Mouse (Mus musculus) neural tube, embryonic 15.5 days (tissue): ENCODE data around the gene Olfr1511. TPM values are rescaled to one million over a fixed set of nuclear protein-coding genes. Genes with fewer than 3 reads are reported as not detected.
"Not testable (repeated sequence)": the region's sequence is repeated elsewhere in the genome, so short reads cannot be mapped to it uniquely, and the experiment has no call there.

Source experiments
- ATAC-seq: fragments of 200-750 bp; cut with Nextera tagmentation; 2 replicates; pipeline ENCODE4 v1.8.0; 2017; ENCODE audit warnings: mild to moderate bottlenecking, moderate TSS enrichment, moderate library complexity; ENCODE audit not compliant: low FRiP score
- H3K27ac ChIP-seq: fragments of 300-500 bp; sonication (generic); replicated peaks from 2 replicates; pipeline ENCODE4 v1.5.1; 2015; ENCODE audit warnings: mild to moderate bottlenecking, inconsistent platforms
- H3K27me3 ChIP-seq: fragments of 300-500 bp; sonication (generic); replicated peaks from 2 replicates; pipeline ENCODE4 v1.6.1; 2015; ENCODE audit warnings: inconsistent platforms
- H3K36me3 ChIP-seq: fragments of 300-500 bp; sonication (generic); 2 replicates; pipeline ENCODE4 v1.6.1; 2015; ENCODE audit warnings: inconsistent platforms
- H3K4me1 ChIP-seq: fragments of 300-500 bp; sonication (generic); 2 replicates; pipeline ENCODE4 v1.6.1; 2015; ENCODE audit warnings: inconsistent platforms
- H3K4me2 ChIP-seq: fragments of 300-500 bp; sonication (generic); 2 replicates; pipeline ENCODE4 v1.6.1; 2015; ENCODE audit warnings: inconsistent platforms, mild to moderate bottlenecking, moderate library complexity
- H3K4me3 ChIP-seq: fragments of 300-500 bp; sonication (generic); replicated peaks from 2 replicates; pipeline ENCODE4 v1.5.1; 2015; ENCODE audit warnings: mild to moderate bottlenecking, inconsistent platforms
- H3K9ac ChIP-seq: fragments of 300-500 bp; sonication (generic); replicated peaks from 2 replicates; pipeline ENCODE4 v1.6.1; 2015; ENCODE audit warnings: mild to moderate bottlenecking, inconsistent platforms
- H3K9me3 ChIP-seq: fragments of 300-500 bp; sonication (generic); replicated peaks from 2 replicates; pipeline ENCODE4 v1.6.1; 2016; ENCODE audit warnings: inconsistent platforms
- WGBS: fragments of 180-500 bp; shearing (Covaris S2); methylation state at CpG from one replicate; pipeline ENCODE4 v1.1.7; 2015; ENCODE audit warnings: mixed read lengths; 5-methylcytosine and 5-hydroxymethylcytosine counted together
- polyA plus RNA-seq: library from polyadenylated mRNA; unstranded; fragments of >200 nt; fragmentation: Nextera tagmentation; extraction: Ambion mirVana; gene quantifications from 2 replicates; pipeline ENCODE4 v1.2.1, GENCODE M21; 2015

Gene Olfr1511
- 0.28 and 0.31 TPM in 2 replicates for polyA plus RNA-seq

DNA sequence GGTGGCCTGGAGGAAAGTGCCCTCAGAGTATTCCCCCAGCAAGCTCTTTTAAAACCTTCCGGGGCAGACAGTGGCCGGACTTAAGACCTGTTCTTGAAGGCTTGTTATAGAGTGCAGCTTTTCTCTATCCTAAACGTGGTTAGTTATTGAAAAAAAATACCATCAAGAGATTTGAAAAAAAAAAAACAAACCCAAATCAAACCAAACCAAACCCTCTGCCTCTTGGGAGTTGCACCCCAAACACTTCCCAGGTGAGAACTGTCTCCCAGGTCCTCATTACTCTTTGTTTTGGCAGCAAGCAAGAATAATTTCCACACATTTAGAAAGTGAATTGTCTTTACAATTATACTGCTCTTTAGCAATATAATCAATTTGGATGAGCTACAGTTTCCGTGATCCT is at the start of gene Olfr1511:
TSS of gene Olfr1511 (minus strand) at position 101 of the 400 bp plus-strand sequence.
- H3K27ac ChIP-seq: no peak within 1 kb of the TSS
- H3K36me3 ChIP-seq: no peaks in the 10 kb centered on the region
- no peaks in the 10 kb centered on the region for H3K27me3 ChIP-seq
- no peak within 1 kb of the TSS for H3K9ac ChIP-seq
- no peaks in the 10 kb centered on the region for H3K4me1 ChIP-seq
- H3K4me3 ChIP-seq: no peak within 1 kb of the TSS
- 79% methylated on average over 4 of the region's 4 CpGs for WGBS
- no peaks in the 10 kb centered on the region for H3K9me3 ChIP-seq
- H3K4me2 ChIP-seq: no peak within 1 kb of the TSS
- no peak for ATAC-seq

DNA sequence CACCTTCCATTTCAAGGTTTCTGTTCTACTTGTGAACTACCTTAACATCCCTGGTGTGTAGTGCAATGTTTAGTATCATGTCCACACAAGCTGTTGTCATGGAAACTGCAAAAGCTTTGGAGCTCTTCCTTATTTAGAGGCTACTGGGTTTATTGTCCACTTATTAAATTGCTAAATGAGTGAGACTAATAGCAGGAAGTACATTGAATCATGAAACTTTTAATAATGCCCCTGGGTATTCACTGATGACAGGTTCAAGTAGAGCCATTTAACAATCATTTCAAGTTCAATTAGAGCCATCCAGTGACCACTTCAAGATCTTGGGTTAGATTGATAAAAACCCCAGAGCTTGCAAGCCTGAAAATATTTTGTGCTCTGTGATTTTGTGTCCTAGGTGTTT is 45.5 kb upstream of the Olfr1511 start, which contains the start of gene Olfr1509:
TSS of gene Olfr1509 (plus strand) at position 301 of the 400 bp plus-strand sequence.
- Histone ChIP-seq H3K9ac (no peak within 1 kb of the TSS), H3K27me3 (no peaks in the 10 kb centered on the region), H3K4me2 (no peak within 1 kb of the TSS), H3K27ac (no peak within 1 kb of the TSS), H3K4me3 (no peak within 1 kb of the TSS), H3K36me3 (no peaks in the 10 kb centered on the region), H3K9me3 (no peaks in the 10 kb centered on the region; the same call in 1 of the 2 replicates), H3K4me1 (no peaks in the 10 kb centered on the region)
- no peak for ATAC-seq

DNA sequence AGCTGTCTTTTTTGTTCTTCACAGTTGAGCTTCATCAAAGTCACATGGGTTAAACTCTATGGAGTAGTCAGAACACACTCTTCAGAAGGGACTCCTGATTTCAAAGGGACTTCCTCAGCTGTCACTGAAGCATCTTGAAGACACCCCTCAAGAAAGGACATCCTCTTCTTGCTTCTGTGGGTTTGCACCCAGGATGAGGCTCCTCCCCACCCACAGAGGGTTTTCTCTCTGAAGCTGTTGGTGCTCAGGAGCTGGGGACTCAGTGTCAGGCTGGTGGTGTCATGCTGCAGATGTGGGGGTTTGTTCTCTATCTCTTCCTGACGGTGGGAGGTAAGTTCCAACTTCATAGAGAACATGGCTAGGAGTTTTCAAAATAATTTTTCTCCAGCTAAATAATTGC is 30.5 kb upstream of the Olfr1511 start:
- Histone ChIP-seq H3K27ac (no peak overlapping the region), H3K4me3 (no peak overlapping the region), H3K27me3 (no peaks in the 10 kb centered on the region), H3K36me3 (no peaks in the 10 kb centered on the region), H3K9me3 (no peaks in the 10 kb centered on the region), H3K9ac (no peak overlapping the region), H3K4me2 (no peak overlapping the region), H3K4me1 (no peaks in the 10 kb centered on the region)
- 93% methylated on average over 1 of the region's 1 CpGs for WGBS
- no peak for ATAC-seq

DNA sequence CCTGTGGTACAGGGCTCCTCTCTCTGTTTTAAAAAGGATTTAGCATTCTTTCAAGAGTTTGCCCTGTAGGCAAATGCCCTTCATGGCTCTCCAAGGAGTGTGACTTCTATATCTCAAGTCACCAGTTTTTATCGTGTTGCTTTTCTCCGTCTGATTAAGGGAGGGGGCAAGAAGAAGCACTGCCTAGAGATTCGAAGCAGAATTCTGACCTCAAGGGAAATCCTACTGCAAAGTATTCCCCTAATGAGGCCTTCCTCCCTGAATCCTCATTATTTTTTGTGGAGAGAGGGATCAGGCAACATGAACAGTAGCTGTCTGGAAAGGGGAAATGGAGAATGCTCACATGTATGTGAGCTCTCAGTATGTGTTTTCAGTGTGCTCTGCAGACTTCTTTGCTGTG is 17.1 kb upstream of the Olfr1511 start, which contains the start of gene Olfr1510:
TSS of gene Olfr1510 (minus strand) at position 101 of the 400 bp plus-strand sequence.
- no peak for ATAC-seq
- no peaks in the 10 kb centered on the region for H3K9me3 ChIP-seq
- 91% methylated on average over 3 of the region's 3 CpGs for WGBS
- H3K4me1 ChIP-seq: no peaks in the 10 kb centered on the region
- no peak within 1 kb of the TSS for H3K4me2 ChIP-seq
- no peaks in the 10 kb centered on the region for H3K27me3 ChIP-seq
- no peak within 1 kb of the TSS for H3K9ac ChIP-seq
- no peak within 1 kb of the TSS for H3K27ac ChIP-seq
- no peaks in the 10 kb centered on the region for H3K36me3 ChIP-seq
- H3K4me3 ChIP-seq: no peak within 1 kb of the TSS

DNA sequence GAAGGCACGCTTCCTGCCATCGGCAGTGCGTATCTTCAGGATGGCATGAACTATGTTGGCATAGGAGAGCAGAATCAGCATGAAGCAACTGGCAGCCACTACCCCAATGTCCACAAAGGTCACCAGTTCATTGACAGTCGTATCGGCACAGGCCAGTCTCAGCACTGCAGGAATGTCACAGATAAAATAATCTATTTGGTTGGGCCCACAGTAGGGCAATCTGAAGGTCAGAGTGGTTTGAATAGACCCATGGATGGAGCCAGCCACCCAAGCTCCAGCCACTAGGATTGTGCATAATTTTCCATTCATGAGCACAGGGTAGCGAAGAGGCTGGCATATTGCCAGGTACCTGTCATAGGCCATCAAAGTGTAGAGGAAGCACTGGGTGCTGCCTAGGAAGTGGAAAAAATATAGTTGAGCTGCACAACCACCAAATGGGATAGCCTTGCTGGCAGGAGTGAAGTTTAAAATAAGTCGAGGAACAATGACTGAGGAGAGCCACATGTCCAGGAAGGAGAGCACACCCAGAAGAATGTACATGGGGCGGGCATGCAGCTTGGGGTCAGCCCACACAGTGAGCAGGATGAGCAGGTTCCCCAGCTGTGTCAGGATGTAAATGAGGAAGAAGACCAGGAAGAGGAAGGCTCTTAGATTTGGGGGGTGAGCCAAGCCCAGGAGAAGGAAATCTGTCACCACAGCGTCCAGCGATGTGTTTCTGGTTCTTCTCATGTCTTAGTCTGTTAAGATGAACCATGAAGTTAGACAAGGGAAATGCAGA is 13.2 kb upstream of the Olfr1511 start:
- not testable (repeated sequence) for H3K36me3 ChIP-seq, H3K4me3 ChIP-seq, H3K27ac ChIP-seq, H3K9ac ChIP-seq, H3K27me3 ChIP-seq, H3K4me1 ChIP-seq, H3K9me3 ChIP-seq, H3K4me2 ChIP-seq, ATAC-seq
- 89% methylated on average over 7 of the region's 10 CpGs for WGBS

DNA sequence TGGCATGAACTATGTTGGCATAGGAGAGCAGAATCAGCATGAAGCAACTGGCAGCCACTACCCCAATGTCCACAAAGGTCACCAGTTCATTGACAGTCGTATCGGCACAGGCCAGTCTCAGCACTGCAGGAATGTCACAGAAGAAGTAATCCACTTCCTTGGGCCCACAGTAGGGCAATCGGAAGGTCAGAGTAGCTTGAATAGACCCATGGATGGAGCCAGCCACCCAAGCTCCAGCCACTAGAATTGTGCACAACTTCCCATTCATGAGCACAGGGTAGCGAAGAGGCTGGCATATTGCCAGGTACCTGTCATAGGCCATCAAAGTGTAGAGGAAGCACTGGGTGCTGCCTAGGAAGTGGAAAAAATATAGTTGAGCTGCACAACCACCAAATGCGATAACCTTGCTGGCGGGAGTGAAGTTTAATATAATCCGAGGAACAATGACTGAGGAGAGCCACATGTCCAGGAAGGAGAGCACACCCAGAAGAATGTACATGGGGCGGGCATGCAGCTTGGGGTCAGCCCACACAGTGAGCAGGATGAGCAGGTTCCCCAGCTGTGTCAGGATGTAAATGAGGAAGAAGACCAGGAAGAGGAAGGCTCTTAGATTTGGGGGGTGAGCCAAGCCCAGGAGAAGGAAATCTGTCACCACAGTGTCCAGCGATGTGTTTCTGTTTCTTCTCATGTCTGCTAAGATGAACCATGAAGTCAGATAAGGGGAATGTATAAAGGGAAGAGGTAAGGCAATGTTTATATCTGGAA is 6.9 kb downstream of the Olfr1511 start:
- ATAC-seq, H3K36me3 ChIP-seq, H3K4me2 ChIP-seq, H3K4me1 ChIP-seq, H3K27ac ChIP-seq, H3K9ac ChIP-seq, H3K4me3 ChIP-seq, H3K9me3 ChIP-seq, H3K27me3 ChIP-seq: not testable (repeated sequence)
- WGBS: 91% methylated on average over 9 of the region's 9 CpGs

DNA sequence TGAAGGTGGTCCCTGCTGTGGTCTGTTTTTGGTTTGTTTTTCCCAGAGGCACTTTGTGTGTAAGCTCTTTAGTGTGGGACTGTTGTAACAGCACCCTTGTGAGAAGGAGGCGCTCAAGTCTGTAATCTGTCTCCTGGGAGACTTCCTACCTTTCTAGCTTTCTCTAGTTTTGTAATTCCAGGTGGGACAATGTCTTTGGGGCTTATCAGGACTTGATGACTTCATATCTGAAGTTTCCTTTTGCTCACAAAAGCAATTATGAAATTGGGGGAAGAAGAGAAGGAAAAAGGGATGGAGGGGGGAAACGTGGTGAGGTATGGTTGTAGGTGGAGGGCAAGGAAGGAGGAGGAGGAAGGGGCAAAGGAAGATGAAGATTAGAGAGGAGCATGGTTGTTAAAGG is 18.1 kb downstream of the Olfr1511 start, which contains the start of gene Olfr1512:
TSS of gene Olfr1512 (minus strand) at position 101 of the 400 bp plus-strand sequence.
- Histone ChIP-seq H3K9ac (no peak within 1 kb of the TSS), H3K9me3 (no peaks in the 10 kb centered on the region), H3K27me3 (no peaks in the 10 kb centered on the region), H3K4me3 (no peak within 1 kb of the TSS), H3K27ac (no peak within 1 kb of the TSS), H3K4me2 (no peak within 1 kb of the TSS), H3K36me3 (no peaks in the 10 kb centered on the region), H3K4me1 (no peaks in the 10 kb centered on the region)
- WGBS: 71% methylated on average over 2 of the region's 2 CpGs
- no peak for ATAC-seq

DNA sequence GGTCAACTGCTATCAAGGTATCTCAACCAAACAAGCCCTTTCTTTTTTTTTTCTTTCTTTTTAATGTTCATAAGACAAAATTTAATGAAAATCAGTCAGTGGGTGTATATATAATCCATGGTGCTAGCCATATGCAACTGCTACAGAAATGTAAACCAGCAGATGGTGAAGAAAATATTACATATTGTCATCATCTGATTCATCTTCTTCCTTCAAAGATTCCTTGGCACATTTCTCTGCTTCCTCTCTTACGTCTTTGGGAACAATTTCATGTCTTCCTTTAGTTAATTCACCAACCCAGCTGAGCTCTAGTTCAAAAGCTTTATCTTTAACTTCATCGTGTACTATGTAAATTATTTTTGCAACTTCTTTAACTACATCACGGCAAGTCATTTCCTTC is 28.4 kb downstream of the Olfr1511 start:
- H3K36me3 ChIP-seq: no peaks in the 10 kb centered on the region
- no peaks in the 10 kb centered on the region for H3K4me1 ChIP-seq
- H3K9me3 ChIP-seq: no peaks in the 10 kb centered on the region
- no peak for ATAC-seq
- H3K27me3 ChIP-seq: no peaks in the 10 kb centered on the region
- WGBS: 93% methylated on average over 3 of the region's 3 CpGs
- no peak overlapping the region for H3K4me3 ChIP-seq
- H3K4me2 ChIP-seq: no peak overlapping the region
- H3K27ac ChIP-seq: no peak overlapping the region
- H3K9ac ChIP-seq: no peak overlapping the region

DNA sequence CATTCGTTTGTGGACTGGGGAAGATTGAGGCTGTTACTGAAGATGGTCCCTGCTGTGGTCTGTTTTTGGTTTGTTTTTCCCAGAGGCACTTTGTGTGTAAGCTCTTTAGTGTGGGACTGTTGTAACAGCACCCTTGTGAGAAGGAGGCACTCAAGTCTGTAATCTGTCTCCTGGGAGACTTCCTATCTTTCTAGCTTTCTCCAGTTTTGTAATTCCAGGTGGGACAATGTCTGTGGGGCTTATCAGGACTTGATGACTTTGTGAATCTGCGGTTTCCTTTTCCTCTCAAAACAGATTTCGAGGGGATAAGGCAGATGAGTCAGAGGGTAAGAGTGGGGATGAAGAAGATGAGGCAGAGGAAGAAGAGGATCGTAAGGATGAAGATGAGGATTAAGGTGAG is 40.9 kb downstream of the Olfr1511 start, which contains the start of gene Olfr1513:
TSS of gene Olfr1513 (minus strand) at position 101 of the 400 bp plus-strand sequence.
- Histone ChIP-seq H3K27ac (no peak within 1 kb of the TSS), H3K36me3 (no peaks in the 10 kb centered on the region), H3K9me3 (no peaks in the 10 kb centered on the region), H3K4me3 (no peak within 1 kb of the TSS), H3K4me1 (no peaks in the 10 kb centered on the region), H3K27me3 (no peaks in the 10 kb centered on the region), H3K4me2 (no peak within 1 kb of the TSS), H3K9ac (no peak within 1 kb of the TSS)
- no peak for ATAC-seq
- 74% methylated on average over 4 of the region's 4 CpGs for WGBS

Other genes with a start within 250 kb of the Olfr1511 start
- gene Supt16, start 200.0 kb downstream of the Olfr1511 start, polyA plus RNA-seq: 36.8 and 45.9 TPM in 2 replicates
- gene Chd8, start 139.6 kb downstream of the Olfr1511 start, polyA plus RNA-seq: 30.0 and 30.5 TPM in 2 replicates
- gene Tox4, start 118.2 kb downstream of the Olfr1511 start, polyA plus RNA-seq: 51.0 and 52.5 TPM in 2 replicates
- gene Rab2b, start 117.8 kb downstream of the Olfr1511 start, polyA plus RNA-seq: 47.5 and 50.0 TPM in 2 replicates
- gene Mettl3, start 92.3 kb downstream of the Olfr1511 start, polyA plus RNA-seq: 44.9 and 47.9 TPM in 2 replicates
- 40.0 and 41.6 TPM in 2 replicates for gene Sall2, start 68.6 kb downstream of the Olfr1511 start, polyA plus RNA-seq
- gene Olfr1513, start 41.0 kb downstream of the Olfr1511 start, polyA plus RNA-seq: not detected in 2 replicates
- 0.09 and 0.13 TPM in 2 replicates for gene Olfr1512, start 18.2 kb downstream of the Olfr1511 start, polyA plus RNA-seq
- gene Olfr1510, start 17.0 kb upstream of the Olfr1511 start, polyA plus RNA-seq: not detected in 2 replicates
- not detected in 2 replicates for gene Olfr1509, start 45.6 kb upstream of the Olfr1511 start, polyA plus RNA-seq
- 0.03 TPM in 1 of 2 replicates, not detected in the other for gene Olfr1508, start 70.1 kb upstream of the Olfr1511 start, polyA plus RNA-seq
- gene Olfr1507, start 98.4 kb upstream of the Olfr1511 start, polyA plus RNA-seq: not detected in 2 replicates